Mouse (Mus musculus) embryonic facial prominence, embryonic 15.5 days (tissue): Measurements from ENCODE around the gene Cycs. TPM values are rescaled to one million over a fixed set of nuclear protein-coding genes. Genes with fewer than 3 reads are reported as not detected.

Experiments used
- ATAC-seq: fragments of 200-750 bp; cut with Nextera tagmentation; 2 replicates; pipeline ENCODE4 v1.8.0; 2017; ENCODE audit warnings: low read depth, moderate TSS enrichment; ENCODE audit not compliant: insufficient number of reproducible peaks, low FRiP score, low TSS enrichment
- H3K27ac ChIP-seq: fragments of 300-500 bp; sonication (generic); replicated peaks from 2 replicates; pipeline ENCODE4 v1.5.1; 2015; ENCODE audit warnings: mild to moderate bottlenecking, inconsistent platforms
- H3K27me3 ChIP-seq: fragments of 300-500 bp; sonication (generic); 2 replicates; pipeline ENCODE4 v1.6.1; 2015; ENCODE audit warnings: inconsistent platforms
- H3K36me3 ChIP-seq: fragments of 300-500 bp; sonication (generic); 2 replicates; pipeline ENCODE4 v1.6.1; 2015; ENCODE audit warnings: mild to moderate bottlenecking, inconsistent platforms
- H3K4me1 ChIP-seq: fragments of 300-500 bp; sonication (generic); 2 replicates; pipeline ENCODE4 v1.6.1; 2015; ENCODE audit warnings: inconsistent platforms
- H3K4me2 ChIP-seq: fragments of 300-500 bp; sonication (generic); replicated peaks from 2 replicates; pipeline ENCODE4 v1.6.1; 2015; ENCODE audit warnings: mild to moderate bottlenecking, inconsistent platforms
- H3K4me3 ChIP-seq: fragments of 300-500 bp; sonication (generic); replicated peaks from 2 replicates; pipeline ENCODE4 v1.5.1; 2015; ENCODE audit warnings: mild to moderate bottlenecking, inconsistent platforms
- H3K9ac ChIP-seq: fragments of 300-500 bp; sonication (generic); 2 replicates; pipeline ENCODE4 v1.6.1; 2015; ENCODE audit warnings: inconsistent platforms
- H3K9me3 ChIP-seq: fragments of 300-500 bp; sonication (generic); replicated peaks from 2 replicates; pipeline ENCODE4 v1.6.1; 2016; ENCODE audit warnings: inconsistent platforms
- WGBS: fragments of 180-500 bp; shearing (Covaris S2); methylation state at CpG from one replicate; pipeline ENCODE4 v1.1.7; 2015; 5-methylcytosine and 5-hydroxymethylcytosine counted together
- polyA plus RNA-seq: library from polyadenylated mRNA; unstranded; fragments of >200 nt; fragmentation: Nextera tagmentation; extraction: Ambion mirVana; gene quantifications from 2 replicates; pipeline ENCODE4 v1.2.1, GENCODE M21; 2015

The Cycs gene
- 51.6 and 55.3 TPM in 2 replicates for polyA plus RNA-seq

- H3K9me3 ChIP-seq: no peaks in the 10 kb centered on the region
- under 1% methylated on average over 78 of the region's 78 CpGs for WGBS
- H3K36me3 ChIP-seq: peaks cover 9% of the 10 kb centered on the region; the same call in 1 of the 2 replicates
- peak within 1 kb of the TSS; percentile 82 for H3K4me3 ChIP-seq
- H3K27ac ChIP-seq: peak within 1 kb of the TSS; percentile 86
- peak within 1 kb of the TSS; percentile 68 for H3K4me2 ChIP-seq
- H3K4me1 ChIP-seq: peaks cover 10% of the 10 kb centered on the region
- peak within 1 kb of the TSS; percentile 85 for H3K9ac ChIP-seq
- no peaks in the 10 kb centered on the region for H3K27me3 ChIP-seq
- ATAC-seq: peak; percentile 98
Observed at GRCm38 (mm10) chr6:50566141-50566996, at the start of gene Cycs. TSS of gene Cycs (minus strand) at chr6:50566538.

- no peaks in the 10 kb centered on the region for H3K36me3 ChIP-seq
- H3K4me2 ChIP-seq: no peak overlapping the region
- H3K4me1 ChIP-seq: peaks cover 9% of the 10 kb centered on the region; the same call in 1 of the 2 replicates
- no peak overlapping the region for H3K9ac ChIP-seq
- WGBS: 34% methylated on average over 4 of the region's 4 CpGs
- ATAC-seq: no peak
- H3K27ac ChIP-seq: no peak overlapping the region
- no peaks in the 10 kb centered on the region for H3K9me3 ChIP-seq
- no peaks in the 10 kb centered on the region for H3K27me3 ChIP-seq
- no peak overlapping the region for H3K4me3 ChIP-seq
Observed at GRCm38 (mm10) chr6:50601620-50602019, 35.3 kb upstream of the Cycs start.

GRCm38 (mm10) chr6:50598560-50598959, 32.2 kb upstream of the Cycs start:
- H3K4me2 ChIP-seq: no peak overlapping the region
- ATAC-seq: no peak
- H3K36me3 ChIP-seq: no peaks in the 10 kb centered on the region
- 44% methylated on average over 5 of the region's 5 CpGs for WGBS
- H3K9ac ChIP-seq: no peak overlapping the region
- no peaks in the 10 kb centered on the region for H3K9me3 ChIP-seq
- no peaks in the 10 kb centered on the region for H3K27me3 ChIP-seq
- peaks cover 15% of the 10 kb centered on the region; the same call in 1 of the 2 replicates for H3K4me1 ChIP-seq
- no peak overlapping the region for H3K27ac ChIP-seq
- H3K4me3 ChIP-seq: no peak overlapping the region

GRCm38 (mm10) chr6:50596301-50597211, 30.2 kb upstream of the Cycs start, which contains the start of gene 4921507P07Rik:
TSS of gene 4921507P07Rik (minus strand) at chr6:50596632.
- Histone ChIP-seq H3K27ac (no peak within 1 kb of the TSS), H3K27me3 (no peaks in the 10 kb centered on the region), H3K4me2 (peak within 1 kb of the TSS; percentile 99), H3K9me3 (no peaks in the 10 kb centered on the region), H3K4me3 (peak within 1 kb of the TSS; percentile 59), H3K9ac (peak within 1 kb of the TSS; percentile 35), H3K4me1 (peaks cover 15% of the 10 kb centered on the region; the same call in 1 of the 2 replicates), H3K36me3 (no peaks in the 10 kb centered on the region)
- peak; percentile 97 for ATAC-seq
- 1% methylated on average over 62 of the region's 62 CpGs for WGBS

GRCm38 (mm10) chr6:50594372-50594771, 28.0 kb upstream of the Cycs start:
- ATAC-seq: no peak
- Histone ChIP-seq H3K9me3 (no peaks in the 10 kb centered on the region), H3K4me2 (no peak overlapping the region), H3K27ac (no peak overlapping the region), H3K9ac (no peak overlapping the region), H3K4me3 (no peak overlapping the region), H3K27me3 (no peaks in the 10 kb centered on the region), H3K36me3 (no peaks in the 10 kb centered on the region), H3K4me1 (peaks cover 15% of the 10 kb centered on the region; the same call in 1 of the 2 replicates)
- 77% methylated on average over 2 of the region's 2 CpGs for WGBS

- Histone ChIP-seq H3K4me1 (peaks cover 14% of the 10 kb centered on the region; the same call in 1 of the 2 replicates), H3K27me3 (no peaks in the 10 kb centered on the region), H3K4me2 (no peak overlapping the region), H3K27ac (no peak overlapping the region), H3K9me3 (no peaks in the 10 kb centered on the region), H3K9ac (no peak overlapping the region), H3K4me3 (no peak overlapping the region), H3K36me3 (no peaks in the 10 kb centered on the region)
- ATAC-seq: no peak
- WGBS: 69% methylated on average over 10 of the region's 10 CpGs
Observed at GRCm38 (mm10) chr6:50593334-50593845, 27.1 kb upstream of the Cycs start.

GRCm38 (mm10) chr6:50590234-50590633, 23.9 kb upstream of the Cycs start:
- Histone ChIP-seq H3K36me3 (no peaks in the 10 kb centered on the region), H3K9me3 (no peaks in the 10 kb centered on the region), H3K27me3 (no peaks in the 10 kb centered on the region), H3K4me3 (no peak overlapping the region), H3K4me1 (peaks cover 4% of the 10 kb centered on the region; the same call in 1 of the 2 replicates), H3K9ac (no peak overlapping the region), H3K27ac (no peak overlapping the region), H3K4me2 (no peak overlapping the region)
- ATAC-seq: no peak
- 81% methylated on average over 3 of the region's 3 CpGs for WGBS

- Histone ChIP-seq H3K4me3 (no peak overlapping the region), H3K36me3 (no peaks in the 10 kb centered on the region), H3K27me3 (no peaks in the 10 kb centered on the region), H3K9ac (no peak overlapping the region), H3K4me2 (no peak overlapping the region), H3K9me3 (no peaks in the 10 kb centered on the region), H3K27ac (no peak overlapping the region), H3K4me1 (peaks cover 5% of the 10 kb centered on the region; the same call in 1 of the 2 replicates)
- 85% methylated on average over 1 of the region's 1 CpGs for WGBS
- no peak for ATAC-seq
Observed at GRCm38 (mm10) chr6:50588251-50588650, 21.9 kb upstream of the Cycs start.

GRCm38 (mm10) chr6:50587412-50587811, 21.1 kb upstream of the Cycs start:
- Histone ChIP-seq H3K9me3 (no peaks in the 10 kb centered on the region), H3K36me3 (no peaks in the 10 kb centered on the region), H3K9ac (no peak overlapping the region), H3K27ac (no peak overlapping the region), H3K27me3 (no peaks in the 10 kb centered on the region), H3K4me2 (no peak overlapping the region), H3K4me1 (peaks cover 5% of the 10 kb centered on the region; the same call in 1 of the 2 replicates), H3K4me3 (no peak overlapping the region)
- ATAC-seq: no peak
- WGBS: 82% methylated on average over 2 of the region's 2 CpGs

GRCm38 (mm10) chr6:50586316-50586715, 20.0 kb upstream of the Cycs start:
- H3K27me3 ChIP-seq: no peaks in the 10 kb centered on the region
- H3K36me3 ChIP-seq: no peaks in the 10 kb centered on the region
- WGBS: 73% methylated on average over 5 of the region's 5 CpGs

GRCm38 (mm10) chr6:50585733-50586132, 19.4 kb upstream of the Cycs start:
- Histone ChIP-seq H3K27ac (no peak overlapping the region), H3K9ac (no peak overlapping the region), H3K9me3 (no peaks in the 10 kb centered on the region), H3K4me2 (no peak overlapping the region), H3K27me3 (no peaks in the 10 kb centered on the region), H3K4me1 (peaks cover 5% of the 10 kb centered on the region; the same call in 1 of the 2 replicates), H3K36me3 (no peaks in the 10 kb centered on the region), H3K4me3 (no peak overlapping the region)
- WGBS: 57% methylated on average over 7 of the region's 7 CpGs
- no peak for ATAC-seq

More at GRCm38 (mm10) chr6:50586316-50586715, 20.0 kb upstream of the Cycs start:
- Histone ChIP-seq H3K4me2 (no peak overlapping the region), H3K4me3 (no peak overlapping the region), H3K4me1 (peaks cover 5% of the 10 kb centered on the region; the same call in 1 of the 2 replicates), H3K9ac (no peak overlapping the region), H3K27ac (no peak overlapping the region), H3K9me3 (no peaks in the 10 kb centered on the region)
- ATAC-seq: no peak
